Mouse (Mus musculus): ENCODE data around the gene Myf6. TPM values are rescaled to one million over a fixed set of nuclear protein-coding genes. Genes with fewer than 3 reads are reported as not detected.

Myf6 gene
- polyA plus RNA-seq, 1 experiment from 2014 or later, result 0.19 TPM

DNA sequence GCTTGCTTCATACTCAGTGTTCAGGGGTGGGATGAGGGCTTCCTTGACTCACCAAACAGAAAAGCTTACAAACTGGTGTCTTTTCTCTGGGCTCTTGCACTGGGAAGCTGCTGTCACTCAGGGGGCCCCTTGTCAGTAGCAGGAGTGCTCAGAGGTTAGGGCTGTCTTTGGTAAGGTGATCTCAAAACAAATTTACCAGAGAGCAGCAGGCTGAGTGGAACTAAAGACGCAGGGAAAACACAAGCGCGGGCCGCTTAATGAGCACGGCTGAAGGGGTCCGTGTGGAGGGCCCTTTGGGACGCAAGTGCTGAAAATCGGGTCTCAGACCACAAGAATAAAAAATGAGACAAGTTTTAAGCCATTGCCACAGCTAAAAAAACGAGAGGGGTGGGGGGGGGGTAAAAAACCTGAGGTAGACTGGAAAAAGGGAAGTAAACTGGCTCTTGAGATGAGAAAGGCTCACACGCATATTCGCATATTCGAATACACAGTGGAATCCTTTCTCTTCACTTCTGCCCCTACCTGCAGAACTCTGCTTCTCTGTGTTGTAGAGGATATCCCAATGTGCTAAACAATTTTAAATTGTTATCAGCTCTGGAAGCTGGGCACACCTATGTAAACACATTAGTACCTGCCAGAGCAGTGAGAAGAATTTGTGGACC lies 5.8 kb downstream of the Myf6 start:
- peaks cover 11% of the 10 kb centered on the region for H3K27me3 ChIP-seq (ENCODE audit: low read depth, poor library complexity, severe bottlenecking)
- H3K36me3 ChIP-seq, result no peaks in the 10 kb centered on the region
- no peaks in the 10 kb centered on the region for H3K9me3 ChIP-seq (replicated peaks)
- WGBS, result 24% methylated on average over 12 of the region's 12 CpGs
- DNase-seq (ENCODE audit: low spot score), result no peak
- H3K4me1 ChIP-seq, result peaks cover 44% of the 10 kb centered on the region
- H3K4me3 ChIP-seq, result no peak overlapping the region
- no peak overlapping the region for H3K27ac ChIP-seq

- Histone ChIP-seq H3K36me3 (no peaks in the 10 kb centered on the region), H3K4me1 (peaks cover 36% of the 10 kb centered on the region), H3K4me3 (no peak overlapping the region), H3K27ac (no peak overlapping the region), H3K27me3 (ENCODE audit: low read depth, poor library complexity, severe bottlenecking) (peaks cover 11% of the 10 kb centered on the region), H3K9me3 (replicated peaks) (no peaks in the 10 kb centered on the region)
- 62% methylated on average over 12 of the region's 12 CpGs for WGBS
- DNase-seq (ENCODE audit: low spot score), result no peak
Measured at GRCm38 (mm10) chr10:107486770-107487169, 7.8 kb downstream of the Myf6 start.

DNA sequence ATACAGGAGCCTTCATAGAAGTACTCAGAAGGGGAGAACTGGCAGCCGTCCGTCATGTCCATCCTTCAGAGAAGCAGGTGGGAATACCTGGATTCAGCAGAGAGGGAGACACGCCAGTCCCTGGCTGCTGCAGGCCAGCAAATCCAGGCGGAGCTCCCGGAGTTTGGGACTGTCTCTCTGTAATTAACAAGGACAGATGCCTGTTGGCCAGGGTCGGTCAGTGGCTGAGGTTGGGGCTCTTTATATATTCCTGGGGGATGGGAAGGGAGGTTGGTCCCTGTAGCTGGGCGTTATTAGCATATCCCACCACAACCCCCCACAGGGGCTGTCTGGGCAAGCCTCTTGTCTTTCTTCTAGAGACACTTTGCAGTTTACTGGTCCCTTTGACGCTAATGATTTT lies 8.7 kb downstream of the Myf6 start, which contains the start of gene Myf5:
Gene Myf5 (minus strand): TSS at position 265 of the 400 bp plus-strand sequence.
- Histone ChIP-seq H3K27me3 (ENCODE audit: low read depth, poor library complexity, severe bottlenecking) (peaks cover 11% of the 10 kb centered on the region), H3K4me1 (peaks cover 32% of the 10 kb centered on the region), H3K36me3 (no peaks in the 10 kb centered on the region), H3K4me3 (peak within 1 kb of the TSS; percentile 24; the same call in 1 of the 2 replicates), H3K9me3 (replicated peaks) (no peaks in the 10 kb centered on the region), H3K27ac (peak within 1 kb of the TSS; percentile 36; the same call in 1 of the 2 replicates)
- DNase-seq (ENCODE audit: low spot score), result no peak
- WGBS, result 36% methylated on average over 8 of the region's 8 CpGs

DNA sequence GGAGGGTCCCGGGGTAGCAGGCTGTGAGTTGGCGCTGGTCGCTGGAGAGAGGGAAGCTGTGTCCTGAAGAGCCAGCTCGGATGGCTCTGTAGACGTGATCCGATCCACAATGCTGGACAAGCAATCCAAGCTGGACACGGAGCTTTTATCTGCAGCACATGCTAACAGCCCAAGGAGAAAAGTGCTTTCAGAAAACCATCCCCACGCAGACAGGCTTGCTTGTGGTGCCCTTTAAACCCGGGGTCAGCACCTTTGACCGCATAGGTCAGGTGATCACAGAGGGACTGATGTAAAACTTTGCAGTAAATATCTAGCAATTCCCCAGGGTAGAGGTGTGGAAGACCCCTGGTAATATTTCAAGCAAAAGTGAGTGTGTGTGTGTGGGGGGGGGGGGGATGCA lies 10.5 kb downstream of the Myf6 start:
- Histone ChIP-seq H3K27ac (no peak overlapping the region), H3K4me1 (peaks cover 32% of the 10 kb centered on the region), H3K27me3 (ENCODE audit: low read depth, poor library complexity, severe bottlenecking) (peaks cover 11% of the 10 kb centered on the region), H3K4me3 (peak overlapping the region; percentile 24; the same call in 1 of the 2 replicates), H3K9me3 (replicated peaks) (no peaks in the 10 kb centered on the region), H3K36me3 (no peaks in the 10 kb centered on the region)
- DNase-seq (ENCODE audit: low spot score), result no peak
- WGBS, result 54% methylated on average over 10 of the region's 10 CpGs

DNA sequence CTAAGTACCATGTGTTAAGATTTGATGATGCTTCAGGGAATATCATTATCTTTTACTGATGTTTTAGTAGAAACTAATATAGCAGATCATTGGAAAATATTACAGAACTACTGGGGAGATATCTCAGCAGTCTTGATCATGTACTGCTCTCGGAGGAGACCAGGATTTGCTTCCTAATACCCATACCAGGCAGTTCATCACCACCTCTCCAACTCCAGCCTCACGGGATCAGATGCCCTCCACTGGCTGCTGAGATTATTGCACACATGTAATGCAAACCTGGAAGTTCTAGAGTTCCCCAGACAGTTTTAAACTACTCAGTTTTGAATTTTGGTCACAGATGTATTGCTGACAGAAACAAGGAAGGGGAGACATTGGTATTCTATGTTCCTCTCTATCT lies 21.0 kb downstream of the Myf6 start:
- DNase-seq (ENCODE audit: low spot score), result no peak
- WGBS, result 54% methylated on average over 2 of the region's 2 CpGs
- Histone ChIP-seq H3K4me1 (no peaks in the 10 kb centered on the region), H3K4me3 (no peak overlapping the region), H3K9me3 (replicated peaks) (no peaks in the 10 kb centered on the region), H3K27me3 (ENCODE audit: low read depth, poor library complexity, severe bottlenecking) (no peaks in the 10 kb centered on the region), H3K36me3 (no peaks in the 10 kb centered on the region), H3K27ac (no peak overlapping the region)

DNA sequence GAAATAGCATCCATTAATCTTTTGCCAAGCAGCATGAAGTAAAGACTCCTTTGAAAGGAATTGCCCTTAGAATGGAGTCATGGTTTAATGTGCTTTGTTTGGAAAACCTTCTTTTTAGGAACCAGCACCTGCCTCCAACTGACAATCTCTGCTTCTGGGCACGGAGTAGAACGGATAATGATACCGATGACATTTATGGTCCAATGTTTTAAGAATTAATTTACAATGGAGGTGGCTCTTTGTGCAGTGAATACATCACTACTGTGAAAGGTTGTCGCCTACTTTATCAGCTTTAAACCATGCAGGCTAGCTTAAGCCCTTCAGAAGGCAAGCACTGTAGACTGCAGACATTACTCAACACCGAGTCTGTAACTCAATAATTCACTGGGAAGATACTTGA lies 22.8 kb downstream of the Myf6 start:
- no peak for DNase-seq (ENCODE audit: low spot score)
- H3K4me1 ChIP-seq, result no peaks in the 10 kb centered on the region
- 80% methylated on average over 5 of the region's 5 CpGs for WGBS
- H3K27ac ChIP-seq, result no peak overlapping the region
- H3K27me3 ChIP-seq (ENCODE audit: low read depth, poor library complexity, severe bottlenecking), result no peaks in the 10 kb centered on the region
- no peak overlapping the region for H3K4me3 ChIP-seq
- H3K9me3 ChIP-seq (replicated peaks), result no peaks in the 10 kb centered on the region
- no peaks in the 10 kb centered on the region for H3K36me3 ChIP-seq

- WGBS, result 91% methylated on average over 7 of the region's 7 CpGs
- Histone ChIP-seq H3K27ac (no peak overlapping the region), H3K4me3 (no peak overlapping the region), H3K36me3 (no peaks in the 10 kb centered on the region), H3K9me3 (replicated peaks) (no peaks in the 10 kb centered on the region), H3K4me1 (no peaks in the 10 kb centered on the region), H3K27me3 (ENCODE audit: low read depth, poor library complexity, severe bottlenecking) (no peaks in the 10 kb centered on the region)
- DNase-seq (ENCODE audit: low spot score), result no peak
Measured at GRCm38 (mm10) chr10:107467819-107468218, 26.7 kb downstream of the Myf6 start.

- Histone ChIP-seq H3K27me3 (ENCODE audit: low read depth, poor library complexity, severe bottlenecking) (no peaks in the 10 kb centered on the region), H3K9me3 (replicated peaks) (no peaks in the 10 kb centered on the region), H3K4me1 (no peaks in the 10 kb centered on the region), H3K4me3 (no peak overlapping the region), H3K36me3 (no peaks in the 10 kb centered on the region), H3K27ac (no peak overlapping the region)
- WGBS, result 89% methylated on average over 5 of the region's 5 CpGs
- no peak for DNase-seq (ENCODE audit: low spot score)
Measured at GRCm38 (mm10) chr10:107449496-107450330, 44.8 kb downstream of the Myf6 start.

Small RNA genes within 50 kb of the gene (microRNA-seq; reads per million reads assigned to microRNA genes)
- not detected for gene Gm44403

Other genes with a start within 250 kb of the Myf6 start
- gene Lin7a, start 223.1 kb downstream of the Myf6 start, polyA plus RNA-seq (2016; fragmentation: Nextera tagmentation; extraction: Ambion mirVana), result 0.45 and 1.0 TPM in 2 replicates
- 8.4 and 15.1 TPM in 2 replicates for gene Myf5, start 8.6 kb downstream of the Myf6 start, polyA plus RNA-seq (2016; fragmentation: Nextera tagmentation; extraction: Ambion mirVana)
- gene Ptprq, start 225.3 kb upstream of the Myf6 start, polyA plus RNA-seq (2016; fragmentation: Nextera tagmentation; extraction: Ambion mirVana), result 0.09 and 0.11 TPM in 2 replicates